Mouse (Mus musculus): ENCODE measurements around the gene Kncn. TPM values are rescaled to one million over a fixed set of nuclear protein-coding genes. Genes with fewer than 3 reads are reported as not detected.
A peak's percentile ranks its signal among the peaks of the same experiment; 100 is the strongest.

Gene Kncn
- total and polyA plus RNA-seq, 3 experiments, result not detected

GRCm38 (mm10) chr4:115882195-115882594 lies 2.0 kb upstream of the Kncn start:
- Histone ChIP-seq H3K4me1 (ENCODE audit: insufficient read depth, low read depth, low read length) (no peaks in the 10 kb centered on the region), H3K36me3 (replicated peaks) (peaks cover 25% of the 10 kb centered on the region), H3K4me3 (ENCODE audit: low read depth, low read length) (no peak overlapping the region), H3K9me3 (replicated peaks) (no peaks in the 10 kb centered on the region), H3K27me3 (ENCODE audit: insufficient read depth, low read length) (peaks cover 11% of the 10 kb centered on the region; the same call in 1 of the 2 replicates)
- ATAC-seq (ENCODE audit: extremely low read depth, insufficient number of reproducible peaks, low FRiP score, poor library complexity, severe bottlenecking) (no peak), DNase-seq (ENCODE audit: low spot score) (no peak)
- no peak for TF ChIP-seq POLR2AphosphoS5 (IDR thresholded peaks at IDR 0.05; ENCODE audit: insufficient replicate concordance, low read depth, low read length)
- no peak for TF ChIP-seq CTCF (IDR thresholded peaks at IDR 0.05; ENCODE audit: low read depth, low read length)
- no peak for TF ChIP-seq GATA2 (IDR thresholded peaks at IDR 0.05; ENCODE audit: borderline replicate concordance, low read depth, low read length)
- TF ChIP-seq GATA1 (IDR thresholded peaks at IDR 0.05; ENCODE audit: borderline replicate concordance, low read length), result no peak
- TF ChIP-seq TAL1 (conservative IDR thresholded peaks at IDR 0.05; ENCODE audit: low read depth, low read length), result no peak

GRCm38 (mm10) chr4:115885846-115886245 lies 1.6 kb downstream of the Kncn start:
- DNase-seq (ENCODE audit: low spot score), result no peak
- Histone ChIP-seq H3K27me3 (ENCODE audit: insufficient read depth, low read length) (peaks cover 24% of the 10 kb centered on the region), H3K4me1 (ENCODE audit: insufficient read depth, low read depth, low read length) (peaks cover 10% of the 10 kb centered on the region), H3K36me3 (replicated peaks) (no peaks in the 10 kb centered on the region), H3K4me3 (ENCODE audit: low read depth, low read length) (no peak overlapping the region), H3K9me3 (replicated peaks) (no peaks in the 10 kb centered on the region)
- TF ChIP-seq TAL1 (conservative IDR thresholded peaks at IDR 0.05; ENCODE audit: low read depth, low read length) (no peak), GATA1 (IDR thresholded peaks at IDR 0.05; ENCODE audit: borderline replicate concordance, low read length) (no peak), CTCF (IDR thresholded peaks at IDR 0.05; ENCODE audit: low read depth, low read length) (no peak), POLR2AphosphoS5 (IDR thresholded peaks at IDR 0.05; ENCODE audit: insufficient replicate concordance, low read depth, low read length) (no peak), GATA2 (IDR thresholded peaks at IDR 0.05; ENCODE audit: borderline replicate concordance, low read depth, low read length) (no peak)
- no peak for ATAC-seq (ENCODE audit: extremely low read depth, insufficient number of reproducible peaks, low FRiP score, poor library complexity, severe bottlenecking)

DNA sequence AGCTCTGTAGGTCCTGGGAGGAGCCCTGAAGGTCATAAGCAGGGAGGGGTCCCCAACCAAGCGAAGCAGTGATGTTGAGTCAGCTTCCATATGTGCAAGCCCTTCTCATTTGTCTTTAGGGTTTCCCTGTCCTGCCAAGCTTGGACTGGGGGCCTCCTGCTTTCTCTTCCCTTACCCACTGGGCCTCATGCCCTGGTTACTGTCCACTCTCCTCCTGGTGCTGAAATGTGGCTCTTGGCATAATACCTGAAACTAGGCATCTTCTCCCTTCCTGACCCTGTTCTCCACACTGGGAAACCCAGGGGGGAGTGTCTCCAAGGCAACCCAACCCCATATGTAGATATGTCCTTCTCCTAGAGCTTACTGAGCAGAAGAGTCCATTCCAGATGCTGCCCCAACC lies 2.7 kb downstream of the Kncn start:
- no peak overlapping the region for H3K4me3 ChIP-seq (ENCODE audit: low read depth, low read length)
- TF ChIP-seq GATA2 (IDR thresholded peaks at IDR 0.05; ENCODE audit: borderline replicate concordance, low read depth, low read length) (no peak), CTCF (IDR thresholded peaks at IDR 0.05; ENCODE audit: low read depth, low read length) (no peak), TAL1 (conservative IDR thresholded peaks at IDR 0.05; ENCODE audit: low read depth, low read length) (no peak), POLR2AphosphoS5 (IDR thresholded peaks at IDR 0.05; ENCODE audit: insufficient replicate concordance, low read depth, low read length) (no peak), GATA1 (IDR thresholded peaks at IDR 0.05; ENCODE audit: borderline replicate concordance, low read length) (no peak)
- no peaks in the 10 kb centered on the region for H3K36me3 ChIP-seq (replicated peaks)
- no peaks in the 10 kb centered on the region for H3K9me3 ChIP-seq (replicated peaks)
- DNase-seq (ENCODE audit: low spot score) (peak; percentile 21), ATAC-seq (ENCODE audit: extremely low read depth, insufficient number of reproducible peaks, low FRiP score, poor library complexity, severe bottlenecking) (no peak)
- H3K27me3 ChIP-seq (ENCODE audit: insufficient read depth, low read length), result peaks cover 34% of the 10 kb centered on the region
- H3K4me1 ChIP-seq (ENCODE audit: insufficient read depth, low read depth, low read length), result peaks cover 10% of the 10 kb centered on the region

GRCm38 (mm10) chr4:115890066-115890465 lies 5.9 kb downstream of the Kncn start:
- no peak for ATAC-seq (ENCODE audit: extremely low read depth, insufficient number of reproducible peaks, low FRiP score, poor library complexity, severe bottlenecking)
- H3K9me3 ChIP-seq (replicated peaks), result no peaks in the 10 kb centered on the region
- TF ChIP-seq TAL1 (conservative IDR thresholded peaks at IDR 0.05; ENCODE audit: low read depth, low read length) (no peak), GATA1 (IDR thresholded peaks at IDR 0.05; ENCODE audit: borderline replicate concordance, low read length) (no peak), GATA2 (IDR thresholded peaks at IDR 0.05; ENCODE audit: borderline replicate concordance, low read depth, low read length) (no peak), POLR2AphosphoS5 (IDR thresholded peaks at IDR 0.05; ENCODE audit: insufficient replicate concordance, low read depth, low read length) (no peak)
- no peaks in the 10 kb centered on the region for H3K36me3 ChIP-seq (replicated peaks)
- peaks cover 10% of the 10 kb centered on the region for H3K4me1 ChIP-seq (ENCODE audit: insufficient read depth, low read depth, low read length)
- H3K4me3 ChIP-seq (ENCODE audit: low read depth, low read length), result no peak overlapping the region
- peaks cover 42% of the 10 kb centered on the region for H3K27me3 ChIP-seq (ENCODE audit: insufficient read depth, low read length)
- no peak for DNase-seq (ENCODE audit: low spot score)

DNA sequence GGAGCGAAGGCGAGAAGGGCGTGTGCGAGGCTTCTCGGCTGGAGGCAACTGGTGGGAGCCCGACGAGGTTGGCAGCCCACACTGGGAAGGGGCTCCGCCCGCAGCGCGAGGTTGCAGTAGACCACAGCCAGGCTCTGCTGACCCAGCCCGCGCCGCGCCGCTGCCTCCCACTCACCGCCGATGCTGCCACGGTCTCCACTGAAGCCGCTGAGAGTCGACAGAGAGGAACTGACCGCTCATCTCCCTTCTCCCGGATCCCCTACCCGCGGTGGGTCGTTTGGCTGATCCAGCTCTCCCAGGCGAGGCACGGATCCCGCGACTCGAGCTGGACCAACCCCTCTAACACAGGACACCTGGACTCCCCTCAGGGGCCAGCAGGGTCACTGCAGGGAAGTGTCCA lies 6.4 kb downstream of the Kncn start, which contains the start of gene 6430628N08Rik:
Gene 6430628N08Rik (plus strand): TSS at position 113 of the 400 bp plus-strand sequence.
- DNase-seq (ENCODE audit: low spot score) (no peak), ATAC-seq (ENCODE audit: extremely low read depth, insufficient number of reproducible peaks, low FRiP score, poor library complexity, severe bottlenecking) (no peak)
- Histone ChIP-seq H3K4me1 (ENCODE audit: insufficient read depth, low read depth, low read length) (peaks cover 10% of the 10 kb centered on the region), H3K9me3 (replicated peaks) (no peaks in the 10 kb centered on the region), H3K4me3 (ENCODE audit: low read depth, low read length) (no peak within 1 kb of the TSS; the same call in 1 of the 2 replicates), H3K27me3 (ENCODE audit: insufficient read depth, low read length) (peaks cover 45% of the 10 kb centered on the region), H3K36me3 (replicated peaks) (no peaks in the 10 kb centered on the region)
- TF ChIP-seq GATA2 (IDR thresholded peaks at IDR 0.05; ENCODE audit: borderline replicate concordance, low read depth, low read length), result no peak
- TF ChIP-seq POLR2AphosphoS5 (IDR thresholded peaks at IDR 0.05; ENCODE audit: insufficient replicate concordance, low read depth, low read length), result no peak
- TF ChIP-seq GATA1 (IDR thresholded peaks at IDR 0.05; ENCODE audit: borderline replicate concordance, low read length), result no peak
- TF ChIP-seq CTCF (IDR thresholded peaks at IDR 0.05; ENCODE audit: low read depth, low read length), result no peak
- no peak for TF ChIP-seq TAL1 (conservative IDR thresholded peaks at IDR 0.05; ENCODE audit: low read depth, low read length)

DNA sequence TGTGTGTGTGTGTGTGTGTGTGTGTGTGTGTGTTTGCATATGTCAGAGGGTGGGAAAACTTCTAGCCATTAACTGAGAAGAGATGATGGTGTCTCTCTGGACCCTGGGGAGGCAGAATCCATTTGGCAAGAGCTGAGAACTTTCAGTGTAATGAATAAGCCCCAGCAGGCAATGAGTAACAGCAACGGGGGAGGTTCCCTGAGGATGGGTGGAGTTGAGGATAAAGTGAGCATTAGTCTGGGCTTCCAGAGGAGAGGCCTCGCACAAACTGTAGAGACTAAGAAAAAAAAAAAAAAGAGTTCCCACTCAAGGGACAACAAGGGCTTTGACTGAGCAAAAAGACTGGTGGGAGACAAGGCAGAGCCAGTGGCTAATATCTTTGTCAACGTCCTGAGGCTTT lies 10.1 kb downstream of the Kncn start:
- DNase-seq (ENCODE audit: low spot score), result no peak
- no peak overlapping the region for H3K4me3 ChIP-seq (ENCODE audit: low read depth, low read length)

More for the DNA sequence above, 10.1 kb downstream of the Kncn start:
- no peak for ATAC-seq (ENCODE audit: extremely low read depth, insufficient number of reproducible peaks, low FRiP score, poor library complexity, severe bottlenecking)
- Histone ChIP-seq H3K4me1 (ENCODE audit: insufficient read depth, low read depth, low read length) (peaks cover 18% of the 10 kb centered on the region), H3K36me3 (replicated peaks) (no peaks in the 10 kb centered on the region), H3K27me3 (ENCODE audit: insufficient read depth, low read length) (peaks cover 76% of the 10 kb centered on the region), H3K9me3 (replicated peaks) (no peaks in the 10 kb centered on the region)
- TF ChIP-seq TAL1 (conservative IDR thresholded peaks at IDR 0.05; ENCODE audit: low read depth, low read length) (no peak), CTCF (IDR thresholded peaks at IDR 0.05; ENCODE audit: low read depth, low read length) (no peak), GATA2 (IDR thresholded peaks at IDR 0.05; ENCODE audit: borderline replicate concordance, low read depth, low read length) (no peak), GATA1 (IDR thresholded peaks at IDR 0.05; ENCODE audit: borderline replicate concordance, low read length) (no peak)

All from G1E (cell line).